Mouse (Mus musculus) kidney, adult 2 months (tissue): ENCODE results near the gene D3Ertd751e.

ENCODE experiments used
- CTCF ChIP-seq: fragments of 200-500 bp; conservative IDR thresholded peaks from 2 replicates; pipeline ENCODE4 v1.5.1; 2011; ENCODE audit warnings: low read depth, mild to moderate bottlenecking, control low read depth, low read length, moderate library complexity, mixed read lengths; ENCODE audit not compliant: insufficient read depth, insufficient read length
- POLR2A ChIP-seq: fragments of 200-500 bp; IDR thresholded peaks from one replicate; pipeline ENCODE4 v1.6.1; 2011; ENCODE audit warnings: low read depth, low read length, control low read depth

GRCm38 (mm10) chr3:41762091-41762490 is 19.7 kb downstream of the D3Ertd751e start:
- TF ChIP-seq CTCF (no peak), POLR2A (no peak)
